Mouse (Mus musculus) mouse embryonic stem cell (cell line): Measurements from ENCODE around the gene Tshz2.

Experiments used
- in situ Hi-C, 2 experiments: fragments of 300-500 bp; cut with MboI; formaldehyde crosslinking; loops; 1 replicate in 1 of 2; 3 replicates in 1 of 2; pipeline ENCODE4 v1.14.3; 2019 to 2020; ENCODE audit warnings: low sequenced_read_pairs in 2 of 2, low pct_unique_long_range_greater_than_20kb in 1 of 2, mixed read lengths in 1 of 2; ENCODE audit not compliant: unreplicated experiment in 1 of 2

Tshz2 gene

DNA sequence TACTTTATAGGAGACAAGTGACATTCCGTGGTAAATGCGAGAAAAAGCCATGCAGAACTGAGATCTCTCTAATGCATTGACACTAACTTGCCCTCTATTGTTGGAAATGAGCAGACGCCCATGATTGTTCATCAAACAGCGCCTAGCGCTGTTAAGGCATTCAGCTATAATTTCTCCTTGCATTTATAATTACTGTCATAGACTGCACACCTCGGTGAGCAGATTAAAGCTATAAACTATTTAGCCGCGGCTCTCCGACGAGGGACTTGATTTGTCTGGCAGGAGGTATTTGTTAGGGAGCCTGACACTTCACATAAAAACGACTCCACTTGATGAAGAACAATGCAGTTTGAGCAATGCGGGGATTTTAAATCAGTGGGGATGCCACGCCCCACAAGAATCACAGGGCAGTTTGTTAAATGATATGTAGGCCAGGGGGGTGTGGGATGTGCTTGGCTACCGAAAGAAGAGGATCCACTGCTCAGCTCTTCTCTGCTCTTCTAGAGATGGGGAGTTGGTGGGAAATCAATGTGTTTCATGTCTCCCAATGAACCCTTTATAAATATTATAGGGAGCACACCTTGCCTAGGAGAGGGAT is 259.7 kb downstream of the Tshz2 start:
- in situ Hi-C loops: no loop called here

DNA sequence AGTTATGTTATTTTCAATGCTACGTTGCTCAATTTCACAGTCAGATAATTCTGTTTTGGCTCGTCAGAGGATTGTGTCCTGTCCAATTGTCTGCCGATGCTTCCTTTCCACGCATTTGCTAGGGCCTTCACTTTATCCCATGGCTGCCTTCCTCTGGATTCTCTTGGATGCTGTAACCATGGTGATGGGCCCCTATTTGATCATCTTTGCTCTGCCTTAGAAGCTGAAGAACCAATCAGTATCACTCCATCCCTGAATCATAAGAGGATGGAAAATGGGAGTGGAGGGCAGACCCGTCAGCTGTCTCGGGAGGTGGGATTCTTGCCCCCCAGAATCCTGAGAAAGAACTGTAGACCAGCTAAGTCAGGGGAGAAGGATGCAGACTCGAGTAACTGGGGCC is 270.1 kb downstream of the Tshz2 start:
- in situ Hi-C loops: no loop called here

DNA sequence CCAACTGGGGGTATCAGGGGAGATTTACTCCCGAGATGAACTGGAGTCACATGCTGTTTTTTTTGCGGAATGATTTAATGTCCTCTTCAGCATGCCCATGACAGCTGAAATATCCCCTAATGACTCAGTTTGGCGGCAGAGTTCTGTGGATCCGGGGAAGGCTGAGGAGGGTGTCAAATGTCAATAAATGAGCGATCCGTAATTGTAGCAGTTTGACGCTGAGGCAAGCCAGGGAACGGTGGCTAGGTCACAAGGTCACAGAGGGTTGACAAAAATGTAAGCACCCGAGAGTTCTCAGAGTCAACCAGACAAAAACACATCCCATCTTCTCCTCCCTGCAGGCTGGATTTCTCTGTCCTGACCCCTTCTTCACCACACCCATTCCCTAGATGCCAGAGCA is 273.6 kb downstream of the Tshz2 start:
- in situ Hi-C loops: no loop called here

DNA sequence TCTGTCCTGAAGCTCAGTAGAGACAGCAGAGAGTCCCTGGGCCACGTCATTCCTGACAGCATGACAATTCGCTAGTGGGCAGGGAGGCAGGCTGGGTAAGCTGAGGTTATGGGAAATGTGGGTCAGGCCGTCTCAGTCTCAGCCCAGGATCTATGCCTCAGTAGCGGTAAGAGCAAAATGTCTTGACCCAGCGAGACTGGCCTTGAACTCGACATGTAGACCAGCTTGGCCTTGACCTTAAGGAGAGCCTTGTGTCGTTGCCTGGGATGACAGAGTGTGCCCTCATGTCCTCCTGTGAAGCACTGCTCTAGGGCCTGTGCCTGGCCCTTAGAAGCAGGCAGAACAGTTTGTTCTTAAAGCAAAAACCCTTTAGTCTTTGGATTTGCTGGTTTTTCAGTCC is 275.2 kb downstream of the Tshz2 start:
- in situ Hi-C loops: no loop called here

DNA sequence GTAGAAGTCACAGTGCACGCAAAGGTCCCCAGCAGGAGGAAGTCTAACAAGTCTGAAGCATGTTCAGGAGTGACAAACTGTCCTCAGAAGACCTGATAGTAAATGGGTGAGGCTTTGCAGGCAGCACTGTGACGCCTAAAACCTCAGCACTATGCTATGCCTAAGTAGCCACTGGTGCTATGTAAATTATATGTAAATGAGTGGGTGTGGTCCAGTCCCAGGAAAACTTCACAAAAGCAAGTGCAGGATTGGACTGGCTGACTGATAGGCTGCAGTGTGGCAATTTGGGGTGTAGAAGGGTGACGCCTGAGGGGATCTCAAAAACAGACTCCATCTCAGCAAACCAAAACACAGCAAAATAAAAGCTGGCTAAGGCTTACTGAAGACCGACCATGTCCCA is 277.8 kb downstream of the Tshz2 start:
- in situ Hi-C loops: no loop called here

DNA sequence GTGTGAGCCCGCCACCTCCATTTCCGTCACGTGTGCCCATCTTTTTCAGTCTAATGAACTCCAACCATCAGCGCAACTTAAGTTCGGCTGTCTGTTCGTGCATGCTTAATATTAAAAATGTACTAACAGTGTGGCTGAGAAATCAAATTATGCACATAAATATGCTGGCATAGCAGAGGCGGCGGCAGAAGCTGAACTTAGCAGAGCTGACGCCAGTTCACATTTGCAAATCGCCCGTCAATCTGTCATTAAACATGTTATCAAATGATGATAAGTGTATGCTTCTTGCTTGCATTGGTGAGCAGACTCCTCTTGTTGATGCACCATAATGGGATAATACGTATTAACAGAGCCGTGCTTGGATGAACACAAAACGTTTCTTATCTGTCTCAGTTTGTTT is 280.0 kb downstream of the Tshz2 start:
- in situ Hi-C loops: no loop called here

DNA sequence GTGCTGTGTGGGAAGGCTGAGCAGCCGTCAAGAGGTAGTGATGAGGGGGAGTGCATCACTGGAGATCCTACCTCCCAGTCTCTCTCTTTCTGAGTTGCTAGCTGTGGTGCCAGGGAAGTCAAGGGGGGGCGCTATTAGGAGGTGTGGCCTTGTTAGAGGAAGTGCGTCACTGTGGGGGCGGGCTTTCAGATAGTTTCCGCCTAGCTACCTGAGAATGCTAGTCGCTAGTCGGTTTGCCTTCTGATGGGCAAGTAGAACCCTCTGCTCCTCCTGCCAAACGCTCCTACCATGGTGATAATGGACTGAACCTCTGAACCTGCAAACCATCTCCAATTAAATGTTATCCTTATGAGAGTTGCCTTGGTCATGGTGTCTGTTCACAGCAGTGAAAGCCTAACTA is 282.1 kb downstream of the Tshz2 start:
- in situ Hi-C loops: no loop called here

DNA sequence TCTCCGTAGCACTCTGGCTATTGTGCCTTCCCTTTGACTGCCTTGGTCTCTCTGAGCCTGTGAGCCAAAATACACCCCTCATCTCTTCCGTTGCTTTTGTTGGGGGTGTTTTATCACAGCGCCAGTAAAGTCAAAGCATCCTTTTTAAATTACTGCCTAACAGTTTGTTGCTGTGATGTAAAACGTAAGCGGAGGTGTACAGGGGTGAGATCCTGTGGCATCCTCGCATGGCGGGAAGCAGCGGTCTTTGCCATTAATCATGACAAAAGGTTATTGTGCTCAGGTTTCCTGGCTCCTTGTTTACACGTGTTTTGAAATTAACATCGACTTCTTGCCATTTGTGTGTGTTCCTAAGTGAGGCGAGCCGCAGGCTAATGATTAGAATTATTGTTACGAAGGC is 282.5 kb downstream of the Tshz2 start:
- in situ Hi-C loops: no loop called here

DNA sequence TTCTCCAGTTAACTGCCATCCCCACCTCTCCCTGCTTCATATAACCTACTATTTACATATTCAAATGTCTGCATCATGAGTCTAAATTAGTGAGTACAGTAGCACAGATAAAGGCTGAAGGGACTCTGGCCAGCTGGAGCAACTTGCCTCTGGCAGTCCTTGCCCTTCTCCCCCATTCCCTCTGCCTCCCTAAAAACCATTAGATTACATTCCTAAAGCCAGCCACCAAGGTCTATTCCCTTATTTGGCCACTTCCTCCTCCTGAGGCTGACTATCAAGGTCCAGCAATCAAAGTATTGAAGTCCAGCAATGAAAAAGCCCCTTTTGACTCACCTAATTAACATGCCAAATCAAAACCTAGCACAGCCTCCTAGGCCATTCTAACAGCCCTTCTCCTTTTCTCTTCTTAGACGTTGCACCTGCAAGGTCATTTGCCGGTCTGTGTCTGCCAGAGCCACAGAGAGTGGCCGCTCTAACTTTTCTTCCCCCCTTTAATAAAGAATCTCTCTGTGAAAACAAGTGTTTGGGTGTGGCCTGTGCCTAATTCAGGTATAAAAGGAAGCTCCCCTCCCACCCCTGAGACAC is 286.4 kb downstream of the Tshz2 start:
- in situ Hi-C loops: no loop called here

DNA sequence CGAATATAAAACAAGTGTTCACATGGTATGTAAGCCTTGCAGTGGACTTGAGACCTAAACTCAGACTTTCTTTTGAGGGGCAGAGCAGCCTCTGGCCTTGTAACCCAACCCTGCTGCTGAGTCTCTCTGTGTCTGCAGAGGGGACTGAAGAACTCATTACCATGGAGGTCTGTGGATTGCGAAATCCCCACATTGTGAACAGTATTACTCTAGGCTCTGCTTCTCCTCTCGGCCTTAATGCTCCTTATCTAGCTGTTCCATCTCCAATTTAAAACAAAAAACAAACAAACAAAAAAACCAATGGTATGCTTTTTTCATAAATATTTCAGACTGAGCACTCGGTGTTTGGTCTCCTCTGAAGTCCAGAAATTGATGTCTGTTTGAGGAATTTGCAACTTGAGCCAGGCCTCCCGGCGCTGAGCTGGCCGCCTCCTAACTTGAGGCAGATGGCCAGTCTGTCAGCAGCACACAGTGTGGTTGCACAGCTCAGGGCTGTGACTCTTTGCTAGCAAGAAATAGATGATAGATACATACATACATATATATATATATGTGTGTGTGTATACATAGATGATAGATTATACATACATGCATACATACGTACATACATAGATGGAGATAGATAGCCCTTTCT is 291.5 kb downstream of the Tshz2 start:
- in situ Hi-C loops: no loop called here

DNA sequence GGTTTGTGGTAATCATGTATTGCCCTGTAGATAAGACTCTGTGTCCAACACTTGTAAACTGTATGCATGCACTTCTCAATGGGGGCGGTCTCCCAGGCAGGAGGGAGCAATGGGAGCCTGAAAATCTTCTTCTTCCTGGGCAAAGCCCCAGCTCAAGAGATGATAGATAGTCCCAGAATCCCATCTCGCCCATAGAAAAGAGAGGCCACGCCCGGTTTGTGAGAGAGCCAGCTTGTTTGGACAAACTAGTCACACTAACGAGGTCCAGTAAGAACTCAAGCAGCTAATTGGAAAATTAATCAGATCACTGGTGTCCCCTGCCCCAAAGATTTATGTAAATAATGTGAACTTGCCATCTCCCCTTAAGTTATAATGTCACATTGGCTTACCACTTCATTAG is 292.7 kb downstream of the Tshz2 start:
- in situ Hi-C loops: no loop called here

DNA sequence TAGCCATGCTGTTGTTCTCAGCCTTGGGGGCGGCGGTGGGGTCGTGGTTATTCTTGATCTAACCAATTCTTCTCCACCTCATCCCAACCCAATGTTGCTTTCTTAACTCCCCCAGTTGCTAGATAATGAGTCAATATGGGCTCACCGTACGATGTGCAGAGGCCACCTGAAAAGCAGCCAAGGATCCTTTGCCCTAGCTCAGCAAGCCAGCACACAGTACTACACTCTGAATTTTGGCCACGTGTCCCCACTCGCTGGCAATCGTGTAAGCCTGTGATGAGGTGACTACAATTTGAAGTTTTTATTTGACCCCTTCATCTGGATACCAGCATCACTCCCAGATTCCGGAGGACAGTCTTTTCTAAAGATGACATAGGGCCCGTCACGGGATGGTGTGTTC is 293.2 kb downstream of the Tshz2 start:
- in situ Hi-C loops: no loop called here

DNA sequence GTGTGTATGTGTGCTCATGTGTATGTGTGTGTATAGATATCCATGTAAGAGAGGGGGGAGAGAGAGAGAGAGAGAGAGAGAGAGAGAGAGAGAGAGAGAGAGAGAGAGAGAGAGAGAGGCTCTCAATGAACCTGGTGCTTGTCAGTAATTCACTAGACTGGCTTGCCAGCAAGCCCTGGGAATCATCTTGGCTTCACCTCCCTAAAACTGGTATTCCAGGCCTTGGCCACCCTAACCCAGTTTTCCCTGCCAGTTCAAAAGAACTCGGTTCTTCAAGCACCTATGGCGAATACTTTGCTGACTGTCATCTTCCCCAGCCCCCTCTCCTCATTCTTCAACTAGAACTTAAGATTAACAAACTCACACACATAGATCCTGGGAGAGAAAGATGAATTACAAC is 294.6 kb downstream of the Tshz2 start:
- in situ Hi-C loops: no loop called here

DNA sequence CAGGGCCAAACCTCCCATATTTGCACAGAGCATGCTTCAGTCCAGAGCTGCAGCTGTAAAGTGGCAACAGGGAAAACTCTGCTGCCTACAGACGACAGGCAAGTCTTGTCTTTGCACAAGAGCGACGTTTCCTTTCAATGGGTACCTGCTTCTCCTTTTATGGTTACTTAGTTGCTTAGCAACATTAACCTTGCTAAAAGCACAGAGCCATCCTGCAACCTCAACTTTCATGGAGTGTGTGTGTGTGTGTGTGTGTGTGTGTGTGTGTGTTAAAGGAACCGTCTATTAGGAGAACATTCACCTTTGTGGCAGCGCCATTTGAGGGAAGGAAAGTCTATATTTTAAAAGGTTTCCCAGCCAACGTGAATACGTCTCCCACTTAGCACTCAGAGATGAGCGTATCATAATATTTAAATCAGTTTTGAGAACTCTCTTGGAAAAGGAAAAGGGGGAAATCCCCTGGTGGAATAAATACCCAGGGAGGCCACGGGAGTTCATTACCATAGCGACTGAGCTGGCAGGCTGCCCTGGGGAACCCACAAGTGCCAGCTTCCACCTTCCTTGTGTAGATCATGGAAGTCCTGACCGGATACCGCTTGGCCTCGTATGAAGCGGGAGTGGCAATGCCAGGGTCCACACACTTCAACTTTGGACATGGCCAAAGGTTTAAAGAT is 295.8 kb downstream of the Tshz2 start:
- in situ Hi-C loops: no loop called here

DNA sequence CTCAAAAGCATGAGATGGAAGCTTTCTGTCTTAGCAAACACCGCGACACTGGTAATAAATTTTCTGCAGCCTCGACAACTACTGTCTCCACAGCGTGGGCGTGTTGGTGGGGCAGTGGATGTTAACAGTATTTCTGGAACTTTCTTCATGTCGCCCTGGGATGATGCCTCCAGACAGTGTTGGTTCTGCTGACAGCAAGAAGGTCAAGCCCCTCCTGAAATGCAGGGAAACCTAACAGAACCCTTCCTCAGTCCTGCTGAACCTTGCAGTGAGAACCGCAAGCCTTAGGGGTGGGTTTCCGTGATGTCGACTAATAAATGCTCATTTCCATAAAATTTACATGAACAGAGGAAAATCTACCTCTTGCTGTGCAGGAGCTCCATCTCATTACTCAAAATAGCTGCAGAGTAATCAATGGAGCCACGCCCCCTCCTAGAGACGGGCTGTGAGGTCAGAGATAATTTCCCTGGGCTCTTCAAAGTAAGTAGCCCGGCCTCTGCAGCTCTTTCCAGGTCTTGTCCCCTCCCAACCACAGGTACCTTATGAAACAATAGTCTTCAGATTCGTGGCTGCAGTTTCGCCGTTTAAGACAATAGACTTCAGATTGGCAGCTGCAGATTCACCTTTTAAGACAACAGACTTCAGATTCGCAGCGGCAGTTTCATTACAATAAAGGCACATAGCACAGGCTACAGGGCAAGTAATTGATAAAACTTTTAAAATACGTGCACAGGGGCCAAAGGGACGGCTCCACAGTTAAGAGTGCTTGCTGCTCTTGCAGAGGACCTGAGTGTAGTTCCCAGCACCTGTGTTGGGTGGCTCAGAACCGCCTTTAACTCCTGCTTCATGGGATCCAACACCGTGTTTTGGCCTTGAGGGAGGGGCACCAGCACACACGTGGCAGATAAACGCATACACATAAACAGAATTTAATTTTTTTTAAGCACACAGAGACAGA is 297.0 kb downstream of the Tshz2 start:
- in situ Hi-C loops: no loop called here

DNA sequence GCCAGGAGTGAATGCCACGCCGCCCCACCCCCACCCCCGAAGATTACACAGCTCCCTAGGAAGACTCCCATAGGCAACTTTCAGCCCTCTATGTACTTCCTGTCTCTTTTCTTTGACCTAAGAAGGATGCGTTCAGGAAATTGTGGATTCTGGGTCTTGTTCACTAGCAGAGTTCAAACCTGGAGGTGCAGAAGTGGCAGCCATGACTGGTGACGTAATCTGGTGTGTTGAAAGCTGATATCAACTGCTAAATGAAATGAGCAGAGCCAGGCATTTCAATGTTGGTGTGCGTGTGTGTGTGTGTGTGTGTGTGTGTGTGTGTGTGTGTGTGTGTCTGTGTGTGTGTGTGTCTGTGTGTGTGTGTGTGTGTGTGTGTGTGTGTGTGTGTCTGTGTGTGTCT is 302.8 kb downstream of the Tshz2 start:
- in situ Hi-C loops: no loop called here

DNA sequence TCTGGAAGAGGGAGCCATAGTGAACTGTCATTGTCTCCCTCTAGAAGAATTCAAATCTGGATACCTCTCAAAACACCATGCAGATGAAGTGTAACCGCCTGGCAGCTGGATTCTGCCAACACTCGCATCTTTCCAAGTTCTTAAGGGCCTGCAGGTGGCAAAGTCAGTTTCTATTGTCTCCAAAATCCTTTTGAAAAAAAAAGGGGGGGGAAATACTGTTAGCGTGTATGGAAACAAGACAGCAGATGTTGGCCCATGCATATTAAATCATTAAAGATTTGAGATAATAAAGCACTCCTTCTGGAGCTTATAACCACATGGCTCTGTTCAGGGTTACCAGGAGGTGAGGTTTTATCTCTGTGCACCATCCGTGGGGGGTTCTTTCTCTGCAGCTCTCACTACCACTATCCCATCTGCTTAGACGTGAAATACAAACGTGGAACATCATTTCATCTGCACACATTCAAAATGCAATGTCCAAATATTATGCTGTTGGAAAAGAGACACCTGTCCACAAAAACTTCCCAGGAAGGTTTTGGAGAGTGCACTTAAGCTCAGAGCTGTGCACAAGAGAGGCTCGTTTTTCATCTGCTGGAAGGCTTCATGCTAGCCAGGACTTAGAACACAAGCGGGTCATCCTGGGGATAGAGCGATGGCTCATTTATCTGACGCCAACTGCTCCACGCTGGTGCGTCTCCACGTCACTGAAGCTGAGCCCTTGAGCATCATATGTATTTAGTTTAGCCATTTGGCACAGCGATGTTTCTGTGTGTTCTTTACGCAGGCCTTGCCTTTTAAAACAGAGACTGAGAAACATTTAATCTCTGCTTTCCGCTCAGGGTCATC is 307.7 kb downstream of the Tshz2 start:
- in situ Hi-C loops: no loop called here

DNA sequence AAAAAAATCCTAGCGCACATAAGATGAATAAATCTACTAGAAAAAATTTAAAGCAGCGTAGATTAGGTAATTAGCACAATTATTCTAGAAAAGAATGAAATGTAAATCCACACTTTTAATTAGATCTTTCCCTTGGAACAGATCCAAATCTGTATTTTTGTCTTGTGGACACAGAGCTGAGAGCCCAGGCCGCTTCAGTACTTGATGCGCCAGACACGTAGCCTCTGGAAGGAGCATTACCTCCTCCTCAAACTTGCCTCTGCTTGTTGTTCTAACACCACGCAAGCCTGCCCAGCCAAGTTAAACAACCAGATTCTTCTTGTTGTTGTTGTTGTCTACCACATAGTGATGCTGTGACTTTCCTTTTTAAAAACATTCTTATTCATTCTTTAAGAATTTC is 310.9 kb downstream of the Tshz2 start:
- in situ Hi-C loops: no loop called here
